Mouse (Mus musculus) hindbrain, embryonic 13.5 days (tissue): ENCODE data around the gene Masp1. TPM values are rescaled to one million over a fixed set of nuclear protein-coding genes. Genes with fewer than 3 reads are reported as not detected.

Experiments used
- ATAC-seq: fragments of 200-750 bp; cut with Nextera tagmentation; 2 replicates; pipeline ENCODE4 v1.8.0; 2017; ENCODE audit warnings: moderate TSS enrichment; ENCODE audit not compliant: low FRiP score
- H3K27ac ChIP-seq: fragments of 300-500 bp; sonication (generic); 2 replicates; pipeline ENCODE4 v1.5.1; 2015; ENCODE audit warnings: inconsistent platforms, mild to moderate bottlenecking, moderate library complexity
- H3K27me3 ChIP-seq: fragments of 300-500 bp; sonication (generic); 2 replicates; pipeline ENCODE4 v1.6.1; 2015; ENCODE audit warnings: mild to moderate bottlenecking, inconsistent platforms
- H3K36me3 ChIP-seq: fragments of 300-500 bp; sonication (generic); 2 replicates; pipeline ENCODE4 v1.6.1; 2015; ENCODE audit warnings: mild to moderate bottlenecking, inconsistent platforms
- H3K4me1 ChIP-seq: fragments of 300-500 bp; sonication (generic); replicated peaks from 2 replicates; pipeline ENCODE4 v1.6.1; 2015; ENCODE audit warnings: inconsistent platforms
- H3K4me2 ChIP-seq: fragments of 300-500 bp; sonication (generic); 2 replicates; pipeline ENCODE4 v1.6.1; 2015; ENCODE audit warnings: inconsistent platforms, mild to moderate bottlenecking, moderate library complexity
- H3K4me3 ChIP-seq: fragments of 300-500 bp; sonication (generic); 2 replicates; pipeline ENCODE4 v1.5.1; 2015; ENCODE audit warnings: mild to moderate bottlenecking, inconsistent platforms
- H3K9ac ChIP-seq: fragments of 300-500 bp; sonication (generic); 2 replicates; pipeline ENCODE4 v1.6.1; 2015; ENCODE audit warnings: mild to moderate bottlenecking, inconsistent platforms
- H3K9me3 ChIP-seq: fragments of 300-500 bp; sonication (generic); 2 replicates; pipeline ENCODE4 v1.6.1; 2016; ENCODE audit warnings: inconsistent platforms
- WGBS: fragments of 180-500 bp; shearing (Covaris S2); methylation state at CpG from one replicate; pipeline ENCODE4 v1.1.7; 2015; 5-methylcytosine and 5-hydroxymethylcytosine counted together
- polyA plus RNA-seq: library from polyadenylated mRNA; unstranded; fragments of >200 nt; fragmentation: Nextera tagmentation; extraction: Ambion mirVana; gene quantifications from 2 replicates; pipeline ENCODE4 v1.2.1, GENCODE M21; 2015

The Masp1 gene
- polyA plus RNA-seq, 1 experiment from 2014 or later = 36.9 TPM

DNA sequence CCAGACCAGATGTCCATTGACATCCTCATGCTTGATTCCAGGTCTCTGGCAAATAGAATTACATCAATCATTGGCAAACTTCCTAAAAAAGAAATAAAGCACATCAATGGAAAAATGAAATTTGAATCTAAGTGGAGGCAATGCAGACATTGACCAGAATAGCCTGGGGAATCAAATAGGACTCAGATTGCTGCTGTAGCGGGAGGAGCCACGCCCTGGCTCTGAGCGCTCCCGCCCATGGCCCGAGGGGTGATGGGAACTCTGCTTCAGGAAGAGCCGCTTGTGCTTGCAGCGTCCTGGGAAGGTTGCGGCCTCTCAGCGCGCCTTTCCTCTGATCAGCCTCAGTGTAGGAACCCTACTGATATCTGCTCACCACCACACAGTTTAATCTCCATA, 104.4 kb downstream of the Masp1 start:
- no peak for ATAC-seq
- no peak overlapping the region for H3K4me3 ChIP-seq

DNA sequence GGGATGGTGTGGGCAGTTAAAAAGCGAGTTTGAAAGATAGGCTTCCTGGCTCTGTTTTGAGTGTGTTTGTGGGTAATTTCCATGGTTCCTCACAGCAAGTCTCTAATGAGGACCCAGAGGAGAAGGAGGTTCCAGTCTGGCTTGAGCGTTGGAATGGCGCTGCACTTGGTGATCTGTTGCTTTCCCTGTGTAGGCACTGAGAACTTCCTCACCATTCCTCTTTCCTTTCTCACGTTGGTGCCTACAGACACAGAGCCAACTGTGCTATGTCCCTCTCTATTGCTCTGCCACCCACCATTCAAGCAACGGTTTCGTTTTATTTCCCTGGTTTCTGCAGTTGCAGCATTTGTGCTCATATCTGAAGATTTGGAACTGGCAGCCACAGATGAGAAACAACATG, 107.7 kb downstream of the Masp1 start:
- H3K9ac ChIP-seq = no peak overlapping the region
- 85% methylated on average over 6 of the region's 6 CpGs for WGBS
- no peaks in the 10 kb centered on the region for H3K9me3 ChIP-seq
- ATAC-seq = no peak
- H3K36me3 ChIP-seq = no peaks in the 10 kb centered on the region
- H3K4me2 ChIP-seq = no peak overlapping the region
- no peak overlapping the region for H3K27ac ChIP-seq
- peaks cover 13% of the 10 kb centered on the region for H3K4me1 ChIP-seq
- no peaks in the 10 kb centered on the region for H3K27me3 ChIP-seq
- H3K4me3 ChIP-seq = no peak overlapping the region

More for the DNA sequence above, 104.4 kb downstream of the Masp1 start:
- H3K4me2 ChIP-seq = peak overlapping the region; percentile 37
- H3K9me3 ChIP-seq = no peaks in the 10 kb centered on the region
- no peaks in the 10 kb centered on the region for H3K36me3 ChIP-seq
- WGBS = 33% methylated on average over 10 of the region's 10 CpGs
- H3K4me1 ChIP-seq = peaks cover 19% of the 10 kb centered on the region
- H3K27me3 ChIP-seq = no peaks in the 10 kb centered on the region
- H3K9ac ChIP-seq = no peak overlapping the region
- H3K27ac ChIP-seq = no peak overlapping the region

DNA sequence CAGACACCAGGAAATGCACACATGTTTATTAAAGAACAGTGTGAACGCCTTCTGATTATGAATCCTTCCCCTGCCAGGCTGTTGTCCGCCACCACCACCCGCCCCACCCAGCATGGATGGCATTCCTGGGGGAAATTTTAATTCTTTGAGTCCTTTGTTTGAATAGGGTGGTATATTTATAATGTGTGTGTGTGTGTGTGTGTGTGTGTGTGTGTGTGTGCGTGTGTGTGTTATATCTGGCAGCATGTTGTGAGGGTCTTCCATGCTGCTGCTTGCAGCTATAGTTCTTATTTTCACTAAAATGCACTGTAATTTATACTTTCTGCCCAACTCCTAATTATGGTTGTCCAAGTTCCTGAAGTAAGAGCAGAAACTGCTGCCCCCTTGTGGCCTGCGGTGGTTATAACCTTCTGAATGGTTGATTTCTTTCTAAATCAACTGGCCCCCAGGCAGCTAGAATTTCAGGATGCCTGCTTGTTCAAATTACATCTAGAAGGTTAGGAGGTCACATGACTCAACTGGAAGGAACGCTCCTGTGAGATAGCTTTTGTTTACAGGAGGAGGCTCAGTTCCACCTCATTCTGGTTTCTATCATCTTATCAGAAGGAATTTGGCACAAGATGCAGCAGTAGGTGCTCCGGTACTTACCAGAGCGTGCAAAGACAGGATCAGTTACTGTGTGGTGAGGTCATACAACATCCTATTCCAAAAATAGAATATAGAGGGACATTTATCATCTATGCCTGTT, 117.4 kb downstream of the Masp1 start:
- Histone ChIP-seq H3K9ac (no peak overlapping the region), H3K27ac (no peak overlapping the region), H3K4me3 (no peak overlapping the region), H3K27me3 (no peaks in the 10 kb centered on the region), H3K9me3 (no peaks in the 10 kb centered on the region), H3K4me2 (no peak overlapping the region), H3K36me3 (no peaks in the 10 kb centered on the region), H3K4me1 (no peaks in the 10 kb centered on the region)
- WGBS = 51% methylated on average over 8 of the region's 8 CpGs
- no peak; the same call in 1 of the 2 replicates for ATAC-seq

DNA sequence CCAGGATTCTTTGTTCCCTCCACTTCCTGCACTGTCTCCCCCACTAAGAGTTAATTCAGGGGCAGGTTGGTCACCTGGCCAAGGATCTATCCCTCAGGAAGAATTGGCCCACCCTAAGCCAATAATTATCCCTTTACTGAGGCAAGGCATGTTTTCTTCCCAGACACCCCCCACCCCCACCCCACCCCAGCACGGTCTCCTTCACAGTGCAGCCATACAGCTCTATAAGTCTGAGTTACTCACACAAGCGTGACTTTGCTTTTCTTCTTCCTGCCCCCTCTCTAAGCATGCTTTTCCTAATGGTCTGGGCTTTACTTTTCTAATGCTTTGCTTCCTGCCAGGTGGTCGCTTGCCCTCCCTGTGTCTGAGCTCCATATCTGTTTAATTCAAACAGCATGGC, 118.7 kb downstream of the Masp1 start:
- Histone ChIP-seq H3K27me3 (no peaks in the 10 kb centered on the region), H3K9ac (no peak overlapping the region), H3K36me3 (no peaks in the 10 kb centered on the region), H3K4me3 (no peak overlapping the region), H3K4me2 (no peak overlapping the region), H3K9me3 (no peaks in the 10 kb centered on the region), H3K27ac (no peak overlapping the region), H3K4me1 (no peaks in the 10 kb centered on the region)
- WGBS = 75% methylated on average over 3 of the region's 3 CpGs
- no peak for ATAC-seq

DNA sequence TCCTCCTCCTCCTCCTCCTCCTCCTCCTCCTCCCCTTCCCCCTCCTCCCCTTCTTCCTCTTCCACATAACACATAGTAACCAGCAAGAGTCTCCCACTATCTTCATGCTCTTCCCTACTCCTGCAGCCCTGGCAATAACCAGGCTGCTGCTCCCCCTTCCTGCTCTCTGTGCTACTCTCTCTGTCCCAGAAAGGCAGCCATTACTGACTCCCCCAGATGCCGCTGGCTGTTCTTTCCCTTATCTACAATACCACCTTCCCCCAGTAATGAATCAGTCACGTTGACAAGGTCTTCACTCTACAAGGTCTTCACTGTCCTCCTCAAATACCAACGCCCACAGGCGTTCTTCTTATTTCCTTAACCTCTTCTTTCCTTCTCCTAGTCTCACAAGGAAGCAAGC, 119.2 kb downstream of the Masp1 start:
- H3K9ac ChIP-seq = no peak overlapping the region
- no peak for ATAC-seq
- no peak overlapping the region for H3K4me2 ChIP-seq
- H3K27me3 ChIP-seq = no peaks in the 10 kb centered on the region
- H3K27ac ChIP-seq = no peak overlapping the region
- no peak overlapping the region for H3K4me3 ChIP-seq
- no peaks in the 10 kb centered on the region for H3K9me3 ChIP-seq
- no peaks in the 10 kb centered on the region for H3K36me3 ChIP-seq
- 77% methylated on average over 4 of the region's 4 CpGs for WGBS
- H3K4me1 ChIP-seq = no peaks in the 10 kb centered on the region

Other genes starting within 250 kb of the Masp1 start
- gene Rtp1, start 91.7 kb downstream of the Masp1 start, polyA plus RNA-seq = 0.10 and 0.12 TPM in 2 replicates
- 3.2 and 3.8 TPM in 2 replicates for gene Rtp4, start 524 bp downstream of the Masp1 start, polyA plus RNA-seq